Mouse (Mus musculus): Measurements from ENCODE around the gene Sec31b.

DNA sequence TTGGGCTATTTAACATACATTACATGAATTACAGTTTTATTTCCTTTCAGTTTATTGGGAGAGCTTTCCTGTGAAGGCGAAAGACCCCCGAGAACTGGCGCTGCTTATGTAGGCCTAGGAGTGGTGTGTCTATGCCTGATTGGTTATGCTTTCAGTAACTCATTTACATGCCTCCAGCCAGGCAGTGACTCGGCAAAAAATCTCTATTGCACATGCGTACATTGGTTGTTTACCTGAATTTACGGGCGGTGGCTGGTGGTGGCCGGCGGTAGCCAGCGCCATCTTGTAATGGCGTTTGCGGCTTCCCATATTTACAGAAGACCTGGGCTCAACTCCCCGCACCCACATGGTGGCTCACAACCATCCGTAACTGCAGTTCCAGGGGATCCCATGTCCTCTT is 48.5 kb upstream of the Sec31b start:
- TF ChIP-seq MAX (IDR thresholded peaks at IDR 0.05; ENCODE audit: low read length) (no peak), MAZ (IDR thresholded peaks at IDR 0.05; ENCODE audit: low read depth, low read length) (no peak), RAD21 (IDR thresholded peaks at IDR 0.05; ENCODE audit: low read depth, low read length) (no peak), CTCF (IDR thresholded peaks at IDR 0.05 in 2 of 3, conservative IDR thresholded peaks at IDR 0.05 in 1 of 3; ENCODE audit: control insufficient read depth in 1 of 3, insufficient read depth in 1 of 3, low read depth in 2 of 3, low read length in 3 of 3, poor library complexity in 1 of 3, severe bottlenecking in 1 of 3) (no peak), ZNF384 (IDR thresholded peaks at IDR 0.05; ENCODE audit: low read depth, low read length) (no peak), KAT2A (conservative IDR thresholded peaks at IDR 0.05; ENCODE audit: low read depth, low read length) (no peak), MYC (IDR thresholded peaks at IDR 0.05; ENCODE audit: low read depth, low read length) (no peak), ZMIZ1 (IDR thresholded peaks at IDR 0.05; ENCODE audit: low read depth, low read length) (no peak), EP300 (IDR thresholded peaks at IDR 0.05; ENCODE audit: low read depth in 1 of 2, low read length in 2 of 2) (no peak), POLR2A (IDR thresholded peaks at IDR 0.05; ENCODE audit: control insufficient read depth in 1 of 2, insufficient read depth in 1 of 2, low read depth in 1 of 2, low read length in 2 of 2, poor library complexity in 1 of 2) (no peak), BHLHE40 (IDR thresholded peaks at IDR 0.05; ENCODE audit: borderline replicate concordance, low read depth, low read length) (no peak), MXI1 (IDR thresholded peaks at IDR 0.05; ENCODE audit: low read depth, low read length) (no peak)

Data from MEL (cell line).